15 mouse cellular contexts compared by ENCODE assay signal in the genomic region with DNA sequence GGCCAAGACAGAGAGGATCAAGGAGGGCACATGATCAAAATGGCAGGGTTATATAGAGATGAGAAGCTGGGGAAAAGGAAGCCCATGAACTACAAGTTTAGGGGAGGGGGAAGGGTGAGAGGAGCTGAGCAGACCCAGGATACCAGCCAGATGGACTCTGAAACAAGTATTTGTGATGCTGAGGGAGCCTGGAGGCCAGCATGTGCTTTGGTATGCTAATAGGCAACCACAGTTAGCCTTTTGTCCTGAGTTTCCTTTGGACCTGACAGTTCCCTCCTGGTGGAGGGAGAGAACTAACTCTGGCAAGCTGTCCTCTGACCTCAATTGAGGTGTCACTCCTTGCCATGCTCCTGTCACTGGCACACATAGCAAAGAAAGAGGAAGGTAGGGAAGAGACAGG. TPM values are rescaled to one million over a fixed set of nuclear protein-coding genes. Genes with fewer than 3 reads are reported as not detected.
DNase-seq lines count a peak whose midpoint lies in the region; ATAC-seq and TF ChIP-seq lines count a peak whose summit lies in the region.
"Had no signal": no experiment of that assay in that cellular context is flagged by ENCODE, and none has a peak within 500 bp of the region (broad histone marks: within the 10 kb centered on the region; RNA-seq: fewer than 3 reads in every experiment).

No protein-coding gene starts in this region.

- H3K9me3 ChIP-seq in hindbrain, embryonic 10.5 days = no peaks in the 10 kb centered on the region
- H3K9me3 ChIP-seq in hindbrain, embryonic 13.5 days = no peaks in the 10 kb centered on the region
- no peaks in the 10 kb centered on the region for H3K9me3 ChIP-seq in midbrain, embryonic 12.5 days
- H3K9me3 ChIP-seq in midbrain, embryonic 13.5 days = no peaks in the 10 kb centered on the region
- no peaks in the 10 kb centered on the region for H3K9me3 ChIP-seq in midbrain, embryonic 15.5 days
- no peaks in the 10 kb centered on the region for H3K9me3 ChIP-seq in lung, postnatal 0 days (ENCODE audit: low read length)
- H3K9me3 ChIP-seq: heart, embryonic 12.5 days; limb, embryonic 13.5 days; neural tube, embryonic 12.5 days had no signal

- H3K9ac ChIP-seq in hindbrain, embryonic 13.5 days = no peak overlapping the region
- no peak overlapping the region for H3K9ac ChIP-seq in midbrain, embryonic 12.5 days (replicated peaks)
- no peak overlapping the region for H3K9ac ChIP-seq in midbrain, embryonic 13.5 days (replicated peaks)
- no peak overlapping the region for H3K9ac ChIP-seq in midbrain, embryonic 15.5 days
- H3K9ac ChIP-seq in lung, postnatal 0 days (replicated peaks; ENCODE audit: low read depth) = no peak overlapping the region
- H3K9ac ChIP-seq: heart, embryonic 12.5 days; limb, embryonic 13.5 days; neural tube, embryonic 12.5 days had no signal

- no peak for ATAC-seq in hindbrain, embryonic 13.5 days (ENCODE audit: low FRiP score)
- peak; percentile 71 for ATAC-seq in midbrain, embryonic 12.5 days (ENCODE audit: low FRiP score, low read depth)
- ATAC-seq in midbrain, embryonic 13.5 days = no peak
- ATAC-seq in midbrain, embryonic 15.5 days (replicated peaks) = 0 out of 2 replicates have a peak, but pooled peaks have one; percentile 45
- no peak for ATAC-seq in lung, postnatal 0 days
- ATAC-seq: inflammation-experienced regulatory T-cells, adult 6 months had no signal

- no peaks in the 10 kb centered on the region for H3K27me3 ChIP-seq in hindbrain, embryonic 10.5 days (ENCODE audit: insufficient read depth, poor library complexity, severe bottlenecking)
- no peaks in the 10 kb centered on the region for H3K27me3 ChIP-seq in hindbrain, embryonic 13.5 days
- H3K27me3 ChIP-seq in midbrain, embryonic 12.5 days = no peaks in the 10 kb centered on the region
- H3K27me3 ChIP-seq in midbrain, embryonic 13.5 days = no peaks in the 10 kb centered on the region
- H3K27me3 ChIP-seq in midbrain, embryonic 15.5 days (replicated peaks) = no peaks in the 10 kb centered on the region
- no peaks in the 10 kb centered on the region for H3K27me3 ChIP-seq in lung, postnatal 0 days (replicated peaks; ENCODE audit: insufficient read depth, low read length)
- H3K27me3 ChIP-seq: heart, embryonic 12.5 days; limb, embryonic 13.5 days; neural tube, embryonic 12.5 days had no signal

- no peak overlapping the region for H3K27ac ChIP-seq in hindbrain, embryonic 10.5 days
- H3K27ac ChIP-seq in hindbrain, embryonic 13.5 days = no peak overlapping the region
- no peak overlapping the region for H3K27ac ChIP-seq in midbrain, embryonic 12.5 days (replicated peaks)
- H3K27ac ChIP-seq in midbrain, embryonic 13.5 days = no peak overlapping the region
- H3K27ac ChIP-seq in midbrain, embryonic 15.5 days = no peak overlapping the region
- no peak overlapping the region for H3K27ac ChIP-seq in lung, postnatal 0 days (ENCODE audit: low read length)
- H3K27ac ChIP-seq: limb, embryonic 13.5 days; neural tube, embryonic 12.5 days had no signal

- H3K36me3 ChIP-seq in hindbrain, embryonic 10.5 days = no peaks in the 10 kb centered on the region
- H3K36me3 ChIP-seq in hindbrain, embryonic 13.5 days = no peaks in the 10 kb centered on the region
- no peaks in the 10 kb centered on the region for H3K36me3 ChIP-seq in midbrain, embryonic 12.5 days
- H3K36me3 ChIP-seq in midbrain, embryonic 13.5 days = no peaks in the 10 kb centered on the region
- H3K36me3 ChIP-seq in midbrain, embryonic 15.5 days (replicated peaks) = no peaks in the 10 kb centered on the region
- H3K36me3 ChIP-seq in lung, postnatal 0 days (ENCODE audit: insufficient read depth, low read length) = no peaks in the 10 kb centered on the region
- H3K36me3 ChIP-seq: heart, embryonic 12.5 days; limb, embryonic 13.5 days; neural tube, embryonic 12.5 days had no signal

- H3K4me3 ChIP-seq in hindbrain, embryonic 10.5 days = no peak overlapping the region
- H3K4me3 ChIP-seq in hindbrain, embryonic 13.5 days = no peak overlapping the region
- no peak overlapping the region for H3K4me3 ChIP-seq in midbrain, embryonic 12.5 days
- no peak overlapping the region for H3K4me3 ChIP-seq in midbrain, embryonic 13.5 days (replicated peaks)
- H3K4me3 ChIP-seq in midbrain, embryonic 15.5 days = no peak overlapping the region
- no peak overlapping the region for H3K4me3 ChIP-seq in lung, postnatal 0 days (ENCODE audit: low read depth, low read length)
- H3K4me3 ChIP-seq: heart, embryonic 12.5 days; limb, embryonic 13.5 days; neural tube, embryonic 12.5 days had no signal

- 0 out of 2 replicates have a peak, but pooled peaks cover 3% of the 10 kb centered on the region for H3K4me1 ChIP-seq in hindbrain, embryonic 10.5 days (replicated peaks)
- H3K4me1 ChIP-seq in hindbrain, embryonic 13.5 days (replicated peaks) = no peaks in the 10 kb centered on the region
- H3K4me1 ChIP-seq in midbrain, embryonic 12.5 days = no peaks in the 10 kb centered on the region
- H3K4me1 ChIP-seq in midbrain, embryonic 13.5 days (replicated peaks) = no peaks in the 10 kb centered on the region
- H3K4me1 ChIP-seq in midbrain, embryonic 15.5 days = no peaks in the 10 kb centered on the region
- no peaks in the 10 kb centered on the region for H3K4me1 ChIP-seq in lung, postnatal 0 days (ENCODE audit: insufficient read depth, low read depth, low read length)
- H3K4me1 ChIP-seq: heart, embryonic 12.5 days; limb, embryonic 13.5 days; neural tube, embryonic 12.5 days had no signal

- H3K4me2 ChIP-seq in hindbrain, embryonic 13.5 days = no peak overlapping the region
- H3K4me2 ChIP-seq in midbrain, embryonic 12.5 days (replicated peaks) = no peak overlapping the region
- no peak overlapping the region for H3K4me2 ChIP-seq in midbrain, embryonic 13.5 days (replicated peaks)
- H3K4me2 ChIP-seq in midbrain, embryonic 15.5 days = no peak overlapping the region
- no peak overlapping the region for H3K4me2 ChIP-seq in lung, postnatal 0 days (replicated peaks; ENCODE audit: low read depth, low read length)
- H3K4me2 ChIP-seq: heart, embryonic 12.5 days; limb, embryonic 13.5 days; neural tube, embryonic 12.5 days had no signal

- DNase-seq in hindbrain, embryonic 10.5 days (ENCODE audit: low spot score) = peak; percentile 2
- peak; percentile 4 to 5 for DNase-seq in frontal cortex, postnatal 10 days (ENCODE audit: low spot score in 2 of 2)
- no peak for DNase-seq in natural killer cell, adult 2 months (ENCODE audit: low spot score in 2 of 2)
- DNase-seq in lung, postnatal 0 days (ENCODE audit: low spot score) = no peak
- DNase-seq: lung, postnatal 36 days had no signal

- no peak for TF ChIP-seq CTCF in lung, postnatal 0 days (IDR thresholded peaks at IDR 0.05)

- TF ChIP-seq EP300 in lung, postnatal 0 days (IDR thresholded peaks at IDR 0.05) = no peak

RNA-seq across cellular contexts. Expression of gene 5430427O19Rik, which starts 41.2 kb away (rescaled TPM):
- polyA plus RNA-seq in hindbrain, embryonic 10.5 days (2016; fragmentation: Nextera tagmentation; extraction: Ambion mirVana) = 0.05 TPM in 1 of 2 replicates, not detected in the other
- not detected in 2 replicates for polyA plus RNA-seq in hindbrain, embryonic 13.5 days (2015; fragmentation: Nextera tagmentation; extraction: Ambion mirVana)
- polyA plus RNA-seq in midbrain, embryonic 12.5 days (2016; fragmentation: Nextera tagmentation; extraction: Ambion mirVana) = not detected in 2 replicates
- polyA plus RNA-seq in midbrain, embryonic 13.5 days (2015; fragmentation: Nextera tagmentation; extraction: Ambion mirVana) = 0.05 and 0.06 TPM in 2 replicates
- 0.10 TPM in 1 of 2 replicates, not detected in the other for polyA plus RNA-seq in midbrain, embryonic 15.5 days (2015; fragmentation: Nextera tagmentation; extraction: Ambion mirVana)
- 0.49 and 0.53 TPM in 2 replicates for polyA plus RNA-seq in lung, postnatal 0 days (2015; fragmentation: Nextera tagmentation; extraction: Ambion mirVana)
- polyA plus RNA-seq: small intestine, adult 2 months; testis, adult 2 months had no signal

RNA-seq across cellular contexts. Expression of gene Gk, which starts 52.4 kb away (rescaled TPM):
- polyA plus RNA-seq in hindbrain, embryonic 10.5 days (2016; fragmentation: Nextera tagmentation; extraction: Ambion mirVana) = 6.1 and 8.9 TPM in 2 replicates
- polyA plus RNA-seq in hindbrain, embryonic 13.5 days (2015; fragmentation: Nextera tagmentation; extraction: Ambion mirVana) = 7.2 and 7.8 TPM in 2 replicates
- polyA plus RNA-seq in midbrain, embryonic 12.5 days (2016; fragmentation: Nextera tagmentation; extraction: Ambion mirVana) = 7.6 TPM in 2 replicates
- 7.8 and 8.0 TPM in 2 replicates for polyA plus RNA-seq in midbrain, embryonic 13.5 days (2015; fragmentation: Nextera tagmentation; extraction: Ambion mirVana)
- polyA plus RNA-seq in midbrain, embryonic 15.5 days (2015; fragmentation: Nextera tagmentation; extraction: Ambion mirVana) = 9.0 and 11.0 TPM in 2 replicates
- polyA plus RNA-seq in lung, postnatal 0 days (2015; fragmentation: Nextera tagmentation; extraction: Ambion mirVana) = 8.7 and 11.5 TPM in 2 replicates

Comparison
In these comparisons a context has a peak if more than half of its experiments do, and no peak if none do; other contexts are left out.
1. ATAC-seq: peak in midbrain, embryonic 12.5 days (single experiment) and midbrain, embryonic 15.5 days (single experiment); none in hindbrain, embryonic 13.5 days (single experiment), midbrain, embryonic 13.5 days (single experiment) and lung, postnatal 0 days (single experiment).
2. DNase-seq: peak in hindbrain, embryonic 10.5 days (single experiment) and frontal cortex, postnatal 10 days (2 of 2); none in natural killer cell, adult 2 months (0 of 2) and lung, postnatal 0 days (single experiment).